Mouse (Mus musculus) ES-Bruce4 (cell line): ENCODE data around the gene Olfr792.

Experiments used
- CTCF ChIP-seq: IDR thresholded peaks from one replicate; pipeline ENCODE4 v1.8.1; 2011; ENCODE audit warnings: low read depth, low read length
- EP300 ChIP-seq: IDR thresholded peaks from 2 replicates; pipeline ENCODE4 v1.6.1; 2011; ENCODE audit warnings: low read depth, low read length; ENCODE audit not compliant: insufficient read depth
- POLR2A ChIP-seq: IDR thresholded peaks from one replicate; pipeline ENCODE4 v1.8.1; 2011; ENCODE audit warnings: low read length; ENCODE audit not compliant: insufficient read depth

DNA sequence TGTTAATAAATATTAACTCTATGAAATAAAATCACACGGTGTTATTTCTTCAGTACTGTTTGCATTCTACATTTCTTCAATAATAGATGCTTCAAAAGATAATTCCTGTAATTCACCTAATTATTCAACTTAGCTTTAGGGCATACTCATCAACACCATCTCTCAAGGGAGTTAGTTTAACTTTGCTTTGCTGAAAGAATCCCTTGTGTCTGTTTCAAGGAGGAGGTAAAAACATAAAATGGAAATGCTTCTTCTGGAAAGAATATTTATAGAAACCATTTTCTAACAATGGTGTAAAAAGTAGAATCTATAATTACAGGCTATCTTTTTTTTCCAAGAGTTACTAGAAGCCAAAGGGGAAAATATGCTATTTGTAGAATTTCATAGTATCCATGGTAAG lies at the start of gene Olfr792:
- TF ChIP-seq CTCF, result no peak
- TF ChIP-seq POLR2A, result no peak
- no peak for TF ChIP-seq EP300
